Mouse (Mus musculus) layer of hippocampus, postnatal 25 days (tissue): ENCODE measurements around the gene Olfr1316. TPM values are rescaled to one million over a fixed set of nuclear protein-coding genes. Genes with fewer than 3 reads are reported as not detected.

ENCODE experiments used
- DNase-seq, 2 experiments: peaks; one replicate each; pipeline ENCODE4 v3.0.0; 2022; ENCODE audit warnings: mixed read lengths in 2 of 2, low spot score in 1 of 2; ENCODE audit errors: extremely low spot score in 1 of 2
- total RNA-seq, 2 experiments: library from RNA; stranded (reverse); gene quantifications; 2 replicates each; pipeline ENCODE4 v1.2.3; 2021

Gene Olfr1316
- not detected for total RNA-seq

GRCm38 (mm10) chr2:112134877-112135276, at the start of gene Olfr1316:
TSS of gene Olfr1316 (minus strand) at chr2:112134977.
- DNase-seq, result no peak

DNA sequence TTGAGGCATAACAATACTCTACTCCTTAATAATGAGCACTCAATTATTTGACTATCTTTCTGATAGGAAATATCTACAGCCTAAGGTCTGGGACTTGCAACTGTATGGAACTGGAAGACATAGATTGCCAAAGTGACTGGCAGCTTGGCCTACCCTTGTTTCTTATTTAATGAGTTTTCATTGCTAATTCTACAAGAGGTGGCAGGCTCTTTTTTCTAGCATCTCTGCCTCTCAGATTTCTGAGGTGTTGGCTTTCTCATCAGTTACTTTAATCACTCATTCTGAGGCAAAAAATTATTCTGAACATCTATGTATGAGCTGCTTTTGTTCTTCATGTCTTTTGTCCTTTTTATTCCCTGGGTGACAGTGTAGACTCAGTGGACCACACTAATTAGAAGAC, 19.1 kb upstream of the Olfr1316 start, which contains the start of gene Olfr1318:
Gene Olfr1318 (plus strand): TSS at position 301 of the 400 bp plus-strand sequence.
- DNase-seq, result no peak

DNA sequence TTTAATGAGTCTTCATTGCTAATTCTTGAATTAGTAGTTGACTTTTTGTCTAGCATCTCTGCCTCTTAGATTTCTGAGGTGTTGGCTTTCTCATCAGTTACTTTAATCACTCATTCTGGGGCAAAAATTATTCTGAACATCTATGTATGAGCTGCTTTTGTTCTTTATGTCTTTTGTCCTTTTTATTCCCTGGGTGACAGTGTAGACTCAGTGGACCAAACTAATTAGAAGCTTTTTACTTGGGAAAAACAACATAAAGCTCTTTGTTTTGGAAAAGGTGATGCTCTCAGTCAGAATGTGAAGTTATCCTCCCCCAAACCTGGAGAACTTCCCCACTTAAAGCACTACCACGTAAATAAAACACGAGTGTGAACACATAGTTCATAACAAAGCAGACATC, 5.3 kb upstream of the Olfr1316 start, which contains the start of gene Olfr1317:
Gene Olfr1317 (plus strand): TSS at position 301 of the 400 bp plus-strand sequence.
- no peak for DNase-seq

DNA sequence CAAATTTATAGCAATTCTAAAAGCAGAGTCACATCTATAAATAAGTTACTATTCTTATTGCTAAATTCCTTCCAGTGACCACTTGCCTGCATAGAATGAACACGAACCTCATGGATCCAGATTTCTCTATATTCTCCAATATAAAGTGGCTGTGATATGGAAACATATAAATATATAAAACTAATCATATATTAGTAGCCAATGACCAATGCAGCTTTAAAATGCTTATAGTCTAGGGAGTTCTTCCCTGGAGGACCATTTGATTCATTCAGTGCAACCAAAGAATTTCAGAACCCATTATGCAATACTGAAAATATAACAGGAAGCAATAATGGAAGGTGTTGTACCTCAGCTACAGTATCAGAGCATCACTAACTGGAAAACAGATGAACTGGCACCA, 19.4 kb downstream of the Olfr1316 start, which contains the start of gene Olfr1315-ps1:
Gene Olfr1315-ps1 (minus strand): TSS at position 101 of the 400 bp plus-strand sequence.
- no peak for DNase-seq

GRCm38 (mm10) chr2:112096681-112097080, 38.1 kb downstream of the Olfr1316 start, which contains the start of gene Olfr1314:
TSS of gene Olfr1314 (minus strand) at chr2:112096781.
- DNase-seq, result no peak

DNA sequence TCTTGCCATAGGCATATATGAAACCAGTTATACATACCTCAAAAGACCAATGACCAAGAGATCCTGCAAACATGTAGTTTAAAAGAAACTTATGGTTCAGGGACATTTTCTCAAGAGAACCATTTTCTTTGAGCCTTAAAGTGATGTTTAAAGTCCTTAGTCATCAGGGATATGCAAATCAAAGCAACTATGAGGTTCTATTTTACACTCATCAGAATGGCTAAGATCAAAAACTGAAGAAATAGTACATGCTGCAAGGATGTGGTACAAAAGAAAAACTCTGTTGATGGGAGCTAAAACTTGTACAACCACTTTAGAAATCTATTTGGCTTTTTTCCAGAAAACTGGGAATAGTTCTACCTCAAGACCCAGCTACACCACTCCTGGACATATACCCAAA, 57.0 kb downstream of the Olfr1316 start, which contains the start of gene Olfr1313:
Gene Olfr1313 (minus strand): TSS at position 101 of the 400 bp plus-strand sequence.
- DNase-seq, result no peak

Other genes starting within 250 kb of the Olfr1316 start
- gene Olfr1306, start 218.7 kb downstream of the Olfr1316 start, total RNA-seq, result not detected
- under 1 TPM; 0.02 to 0.05 TPM for gene Olfr1307, start 185.5 kb downstream of the Olfr1316 start, total RNA-seq
- not detected for gene Olfr1308, start 170.0 kb downstream of the Olfr1316 start, total RNA-seq
- not detected for gene Olfr1309, start 144.7 kb downstream of the Olfr1316 start, total RNA-seq
- gene Olfr1310, start 122.3 kb downstream of the Olfr1316 start, total RNA-seq, result not detected
- not detected for gene Olfr1311, start 110.6 kb downstream of the Olfr1316 start, total RNA-seq
- not detected for gene Olfr1312, start 84.7 kb downstream of the Olfr1316 start, total RNA-seq
- not detected for gene Olfr1313, start 57.1 kb downstream of the Olfr1316 start, total RNA-seq
- gene Olfr1314, start 38.2 kb downstream of the Olfr1316 start, total RNA-seq, result not detected
- gene Olfr1315-ps1, start 19.5 kb downstream of the Olfr1316 start, total RNA-seq, result not detected
- not detected for gene Olfr1317, start 5.4 kb upstream of the Olfr1316 start, total RNA-seq
- gene Olfr1318, start 19.2 kb upstream of the Olfr1316 start, total RNA-seq, result not detected
- gene Lpcat4, start 104.5 kb upstream of the Olfr1316 start, total RNA-seq, result 10 to 100 TPM; 78.7 to 95.6 TPM
- not detected for gene Nutm1, start 124.3 kb upstream of the Olfr1316 start, total RNA-seq
- gene Nop10, start 126.9 kb upstream of the Olfr1316 start, total RNA-seq, result 10 to 100 TPM; 53.6 to 59.6 TPM
- 100 to 1,000 TPM in 1 of 2 experiments, 10 to 100 TPM in 1; 94.4 to 109 TPM for gene Slc12a6, start 130.8 kb upstream of the Olfr1316 start, total RNA-seq
- 1 to 10 TPM in 1 of 2 experiments, under 1 TPM in 1; 0.54 to 5.3 TPM for gene Gm21985, start 131.3 kb upstream of the Olfr1316 start, total RNA-seq
- gene Emc4, start 233.1 kb upstream of the Olfr1316 start, total RNA-seq, result 100 to 1,000 TPM; 141 to 144 TPM
- gene Katnbl1, start 244.2 kb upstream of the Olfr1316 start, total RNA-seq, result 10 to 100 TPM; 10.4 to 12.5 TPM